Mouse (Mus musculus): ENCODE results near the gene Megf8.

GRCm38 (mm10) chr7:25269029-25269428 lies 47.9 kb upstream of the Megf8 start:
- TF ChIP-seq ZNF384 (IDR thresholded peaks at IDR 0.05; ENCODE audit: low read depth, low read length) (no peak), MAFK (IDR thresholded peaks at IDR 0.05; ENCODE audit: insufficient read depth, low read depth, low read length) (no peak), HCFC1 (IDR thresholded peaks at IDR 0.05; ENCODE audit: borderline replicate concordance, insufficient read depth, low read length) (no peak), CHD2 (IDR thresholded peaks at IDR 0.05; ENCODE audit: low read depth, low read length) (no peak), ZC3H11A (IDR thresholded peaks at IDR 0.05; ENCODE audit: borderline replicate concordance, low read depth, low read length) (no peak)
